Mouse (Mus musculus) olfactory bulb, adult 2 months (tissue): ENCODE measurements around the gene Slc22a16. TPM values are rescaled to one million over a fixed set of nuclear protein-coding genes. Genes with fewer than 3 reads are reported as not detected.
"Not testable (repeated sequence)": the region's sequence is repeated elsewhere in the genome, so short reads cannot be mapped to it uniquely, and the experiment has no call there.

Experiments used
- H3K27ac ChIP-seq: fragments of 200-500 bp; 2 replicates; pipeline ENCODE4 v1.5.1; 2012; ENCODE audit warnings: low read depth, low read length; ENCODE audit not compliant: insufficient read depth
- H3K4me1 ChIP-seq: fragments of 200-500 bp; 2 replicates; pipeline ENCODE4 v1.6.1; 2012; ENCODE audit warnings: low read length; ENCODE audit not compliant: control insufficient read depth, insufficient read depth
- H3K4me3 ChIP-seq: fragments of 200-500 bp; 2 replicates; pipeline ENCODE4 v1.5.1; 2012; ENCODE audit warnings: mild to moderate bottlenecking, low read depth, low read length, moderate library complexity; ENCODE audit not compliant: insufficient read depth
- CTCF ChIP-seq: fragments of 200-500 bp; IDR thresholded peaks from 2 replicates; pipeline ENCODE4 v1.5.1; 2012; ENCODE audit warnings: low read depth, mild to moderate bottlenecking, low read length, moderate library complexity; ENCODE audit not compliant: insufficient read depth
- POLR2A ChIP-seq: fragments of 200-500 bp; IDR thresholded peaks from 2 replicates; pipeline ENCODE4 v1.6.1; 2012; ENCODE audit warnings: mild to moderate bottlenecking, low read depth, low read length, moderate library complexity; ENCODE audit not compliant: insufficient read depth
- WGBS: fragments of 180-500 bp; shearing (Covaris S2); methylation state at CpG from one replicate; pipeline ENCODE4 v1.1.7; 2018; 5-methylcytosine and 5-hydroxymethylcytosine counted together
- polyA plus RNA-seq: library from polyadenylated mRNA; stranded (reverse); fragments of >200 nt; gene quantifications from 2 replicates; pipeline ENCODE4 v1.2.4, GENCODE M21; 2012; ENCODE audit warnings: low replicate concordance; ENCODE audit not compliant: missing spikeins, insufficient read depth, insufficient read length

Slc22a16 gene
- polyA plus RNA-seq, 1 experiment, result not detected

DNA sequence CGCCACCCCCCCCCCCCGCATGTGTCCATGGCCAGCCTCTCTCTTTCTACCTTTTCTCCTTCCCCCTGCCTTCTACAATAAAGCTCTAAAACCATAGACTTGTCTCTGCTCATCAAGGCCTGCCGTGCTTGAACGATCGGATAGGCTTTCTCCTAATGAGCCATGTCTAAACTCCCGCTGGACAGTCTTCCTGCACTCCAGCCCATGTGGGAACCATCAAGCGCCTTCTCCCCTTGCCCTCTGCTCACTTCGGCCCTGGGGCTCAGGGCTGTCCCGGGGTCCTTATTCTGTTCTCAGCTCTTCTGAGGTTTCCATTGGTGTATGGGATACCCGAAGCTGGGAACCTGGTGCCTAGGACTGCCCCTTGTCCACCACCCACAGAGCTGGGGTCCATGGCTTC lies 41.5 kb upstream of the Slc22a16 start:
- no peak overlapping the region for H3K27ac ChIP-seq
- no peaks in the 10 kb centered on the region for H3K4me1 ChIP-seq
- TF ChIP-seq POLR2A (no peak), CTCF (no peak)
- no peak overlapping the region for H3K4me3 ChIP-seq
- 67% methylated on average over 9 of the region's 10 CpGs for WGBS

DNA sequence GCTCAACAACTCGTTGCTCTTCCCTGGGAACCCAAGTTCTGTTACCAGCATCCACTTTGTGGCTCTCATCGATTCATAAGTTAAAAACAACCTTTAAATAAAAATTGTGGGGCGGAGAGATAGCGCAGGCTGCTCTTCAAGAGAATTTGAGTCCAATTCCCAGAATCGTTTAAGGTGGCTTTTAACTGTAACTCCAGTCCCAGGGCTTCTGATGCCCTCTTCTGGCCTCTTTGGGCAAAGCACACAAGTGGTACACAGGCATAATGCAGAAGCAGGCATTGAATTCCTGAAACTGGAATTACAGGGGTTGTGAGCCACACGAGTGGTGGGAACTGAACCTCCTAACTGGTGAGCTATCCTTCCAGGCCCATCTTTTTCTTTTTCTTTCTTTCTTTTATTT lies 40.5 kb upstream of the Slc22a16 start:
- Histone ChIP-seq H3K4me3 (no peak overlapping the region), H3K27ac (no peak overlapping the region), H3K4me1 (no peaks in the 10 kb centered on the region)
- TF ChIP-seq CTCF, result no peak
- no peak for TF ChIP-seq POLR2A
- WGBS, result 52% methylated on average over 6 of the region's 6 CpGs

DNA sequence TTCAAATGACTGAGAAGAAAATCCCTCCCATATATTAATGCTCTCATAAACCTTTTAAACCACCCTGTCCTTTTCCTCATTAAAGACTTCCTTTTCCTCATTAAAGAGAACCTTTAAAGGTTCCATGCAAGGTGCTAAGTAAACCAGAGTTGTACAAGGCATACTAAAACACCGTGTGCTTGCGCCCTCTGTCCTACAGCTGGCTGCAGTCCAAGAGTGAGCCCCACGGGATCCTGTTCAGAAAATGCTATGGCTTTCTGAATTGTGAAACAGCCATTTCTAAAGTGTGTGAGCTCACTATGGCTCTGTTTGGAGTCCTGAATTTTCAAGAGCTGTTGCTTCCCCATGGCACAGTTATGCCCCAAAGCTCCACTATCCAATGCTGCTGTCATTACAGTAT lies 39.5 kb upstream of the Slc22a16 start:
- TF ChIP-seq CTCF (no peak), POLR2A (no peak)
- 39% methylated on average over 3 of the region's 3 CpGs for WGBS
- no peak overlapping the region for H3K27ac ChIP-seq
- H3K4me3 ChIP-seq, result no peak overlapping the region
- no peaks in the 10 kb centered on the region for H3K4me1 ChIP-seq

DNA sequence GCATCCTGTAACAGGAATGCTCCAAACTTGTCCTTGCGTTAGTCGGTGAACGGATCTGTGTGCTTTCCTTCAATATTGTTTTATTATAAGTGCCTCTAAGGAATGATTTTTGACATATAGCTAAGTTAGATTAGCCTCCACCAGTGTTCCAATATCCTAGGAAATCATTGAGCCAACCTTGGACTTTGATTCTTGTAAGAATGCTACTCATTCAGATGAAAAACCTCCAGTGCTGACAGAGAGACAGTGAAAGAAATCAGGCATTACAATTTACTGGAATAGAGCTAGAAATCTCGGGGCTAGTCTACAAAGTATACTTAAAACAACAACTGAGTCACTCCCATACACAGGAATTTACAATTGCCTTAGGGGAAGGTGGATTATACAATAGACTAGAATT lies 37.5 kb upstream of the Slc22a16 start:
- not testable (repeated sequence) for H3K4me1 ChIP-seq, H3K4me3 ChIP-seq, H3K27ac ChIP-seq
- WGBS, result 91% methylated on average over 4 of the region's 4 CpGs

DNA sequence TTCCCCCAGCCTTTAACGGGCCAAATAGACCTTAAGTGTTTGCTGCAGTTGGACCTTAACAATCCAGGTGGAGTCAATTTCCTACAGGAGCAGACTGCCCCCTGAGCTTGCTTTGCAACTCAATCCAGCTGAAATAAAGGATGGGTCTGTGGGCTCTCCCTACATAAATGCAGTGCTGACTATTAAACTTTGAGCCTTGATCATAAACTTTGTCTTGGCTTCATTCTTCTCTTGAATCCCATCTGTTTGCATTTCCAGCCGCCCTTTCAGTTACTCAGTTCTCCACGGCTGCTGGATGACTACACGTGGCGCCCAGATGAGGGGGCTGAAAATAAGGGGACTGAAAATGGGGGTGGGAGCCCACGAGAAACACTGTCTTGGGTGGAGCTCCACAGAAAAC lies 28.8 kb upstream of the Slc22a16 start:
- no peak overlapping the region for H3K4me3 ChIP-seq
- 76% methylated on average over 6 of the region's 6 CpGs for WGBS
- no peak for TF ChIP-seq POLR2A
- TF ChIP-seq CTCF, result no peak
- no peak overlapping the region for H3K27ac ChIP-seq
- H3K4me1 ChIP-seq, result no peaks in the 10 kb centered on the region

DNA sequence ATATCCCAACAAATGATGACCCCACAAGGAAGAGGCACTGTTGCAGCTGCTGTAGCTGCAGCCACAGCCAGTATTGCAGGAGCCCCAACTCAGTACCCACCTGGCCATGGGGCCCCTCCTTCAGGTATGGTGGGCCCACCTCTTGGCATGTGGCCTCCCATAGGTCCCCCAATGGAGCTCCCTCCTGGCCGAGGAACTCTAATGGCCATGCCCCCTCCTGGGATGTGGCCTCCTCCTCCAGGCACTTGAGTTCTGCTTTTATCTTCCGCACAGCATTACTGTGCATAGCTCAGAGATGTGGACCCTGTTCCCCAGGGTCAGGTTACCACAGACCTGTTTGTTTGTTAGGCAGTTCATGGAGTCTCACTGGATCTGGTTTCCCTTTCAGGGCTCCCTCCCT lies 20.8 kb upstream of the Slc22a16 start:
- Histone ChIP-seq H3K27ac (no peak overlapping the region), H3K4me3 (no peak overlapping the region), H3K4me1 (no peaks in the 10 kb centered on the region)
- 88% methylated on average over 2 of the region's 2 CpGs for WGBS
- no peak for TF ChIP-seq POLR2A

DNA sequence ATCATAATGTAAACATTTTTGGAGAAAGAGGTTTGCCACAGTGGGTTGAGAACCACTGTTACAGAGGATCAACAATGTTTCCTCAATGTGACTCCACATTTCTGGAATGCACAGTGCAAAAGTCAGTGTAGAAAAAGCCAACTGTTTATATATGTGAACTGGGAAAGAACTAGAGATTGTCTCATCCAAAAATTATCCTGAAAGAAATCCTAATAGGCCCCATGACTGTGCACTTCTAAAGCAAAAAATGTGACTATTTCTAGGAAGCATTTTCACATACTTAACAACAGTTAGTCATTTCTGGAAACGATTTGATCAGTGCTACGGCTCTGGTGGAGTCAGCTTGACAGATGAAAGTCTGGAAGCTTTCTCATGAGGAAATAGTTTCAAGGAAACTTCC lies 18.3 kb upstream of the Slc22a16 start:
- TF ChIP-seq CTCF (no peak), POLR2A (no peak)
- WGBS, result 53% methylated on average over 2 of the region's 2 CpGs
- no peak overlapping the region for H3K27ac ChIP-seq
- H3K4me3 ChIP-seq, result no peak overlapping the region
- no peaks in the 10 kb centered on the region for H3K4me1 ChIP-seq

DNA sequence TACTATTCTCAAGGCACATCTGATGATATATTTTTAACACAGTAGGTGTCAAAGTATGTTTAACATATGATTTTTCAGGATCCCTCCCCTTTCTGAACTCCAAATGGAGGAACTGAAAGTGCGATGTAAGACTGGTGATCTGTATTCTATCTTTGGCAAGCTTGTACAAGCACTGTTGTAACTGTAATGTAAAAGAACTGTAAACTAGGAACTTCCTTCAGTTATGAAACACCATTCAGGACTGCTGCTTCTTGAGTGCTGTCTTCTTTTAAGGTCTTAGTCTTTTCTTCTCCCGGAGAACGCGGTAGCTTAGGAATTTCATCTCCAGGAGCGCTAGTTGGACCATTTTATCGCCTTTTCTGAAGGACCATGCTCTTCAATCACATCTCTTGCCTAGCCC lies 4.4 kb upstream of the Slc22a16 start:
- whole genome bisulfite sequencing, result 96% methylated on average over 6 of the region's 6 CpGs
- H3K4me3 ChIP-seq, H3K27ac ChIP-seq, H3K4me1 ChIP-seq: not testable (repeated sequence)

DNA sequence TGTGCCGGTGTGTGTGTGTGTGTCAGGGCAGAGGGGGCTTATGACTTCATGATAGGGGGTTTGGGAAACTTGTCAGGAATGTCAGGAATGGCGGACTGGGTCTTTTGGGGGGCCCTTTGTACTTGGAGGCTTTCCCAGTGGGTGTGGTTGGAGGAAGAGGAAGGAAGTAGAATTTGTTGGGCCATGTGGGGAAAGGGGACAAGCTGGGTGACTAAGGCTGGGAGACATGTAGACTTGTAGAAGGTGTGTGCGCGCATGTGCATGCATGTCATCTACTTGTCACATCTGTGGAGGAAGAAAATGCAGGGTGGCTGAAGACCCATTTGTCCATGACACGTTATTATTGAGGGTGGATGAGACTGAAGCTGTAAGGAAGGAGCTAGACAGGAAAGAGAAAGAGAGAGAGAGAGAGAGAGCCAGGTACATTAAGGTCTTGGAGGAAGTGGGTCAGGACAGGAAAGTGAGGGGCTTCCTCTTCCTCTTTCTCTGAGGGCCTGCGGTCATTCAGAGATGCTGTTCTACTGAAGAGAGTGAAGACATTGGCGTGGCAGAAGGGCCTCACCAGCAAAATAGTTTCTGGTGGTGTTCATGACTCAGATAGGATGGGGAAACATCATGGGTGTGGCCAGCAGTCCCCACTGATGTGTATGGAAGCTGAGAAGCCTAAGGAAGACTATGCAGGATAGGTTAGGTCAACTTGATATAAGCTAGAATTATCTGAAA lies 5.9 kb downstream of the Slc22a16 start:
- H3K27ac ChIP-seq, result no peak overlapping the region
- TF ChIP-seq POLR2A, result no peak
- no peak for TF ChIP-seq CTCF
- 90% methylated on average over 7 of the region's 7 CpGs for WGBS

DNA sequence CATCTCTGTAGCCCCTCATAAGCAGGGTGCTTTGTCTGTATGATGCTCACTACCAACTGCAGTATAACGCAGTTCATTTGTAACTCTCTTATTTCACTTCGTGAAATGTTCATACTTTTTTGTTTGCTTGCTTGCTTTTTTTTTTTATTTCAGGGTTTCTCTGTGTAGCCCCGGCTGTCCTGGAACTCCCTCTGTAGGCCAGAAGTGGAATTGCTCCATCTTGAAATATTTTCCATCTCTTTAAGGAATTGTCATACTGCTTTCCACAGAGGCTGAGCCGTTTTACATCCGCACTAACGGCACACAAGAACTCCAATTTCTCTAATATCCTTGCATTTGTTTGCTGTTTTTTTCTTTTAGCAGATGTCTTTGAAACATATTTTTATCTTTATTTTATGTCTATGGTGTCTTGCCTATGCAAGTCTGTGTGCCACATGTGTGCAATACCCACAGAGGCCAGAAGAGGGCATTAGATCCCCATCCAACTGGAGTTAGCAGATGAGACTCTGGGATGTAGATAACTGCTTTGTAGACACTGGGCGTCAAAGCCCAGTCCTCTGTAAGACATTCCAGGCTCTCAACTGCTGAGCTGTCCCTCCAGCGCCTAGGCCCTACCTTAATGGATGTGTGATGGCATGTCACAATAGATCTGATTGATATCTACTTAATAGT lies 13.6 kb downstream of the Slc22a16 start:
- no peak overlapping the region for H3K4me3 ChIP-seq
- H3K4me1 ChIP-seq, result no peaks in the 10 kb centered on the region
- TF ChIP-seq CTCF (no peak), POLR2A (no peak)
- WGBS, result 78% methylated on average over 8 of the region's 8 CpGs
- H3K27ac ChIP-seq, result no peak overlapping the region

More for the DNA sequence above, 5.9 kb downstream of the Slc22a16 start:
- Histone ChIP-seq H3K4me1 (no peaks in the 10 kb centered on the region), H3K4me3 (no peak overlapping the region)
